Mouse (Mus musculus): ENCODE data around the gene Kctd11.

GRCm38 (mm10) chr11:69850754-69851153 lies 30.5 kb downstream of the Kctd11 start:
- TF ChIP-seq CTCF (IDR thresholded peaks at IDR 0.05; ENCODE audit: low read depth, low read length) (no peak), POLR2A (IDR thresholded peaks at IDR 0.05; ENCODE audit: extremely low read depth, insufficient read depth, low read length) (no peak)

Data from liver, adult 2 months (tissue).